Mouse (Mus musculus) induced T-regulatory cell, adult 2 months (primary cell): ENCODE measurements at regions not wholly inside any gene's neighbourhood (a gene's known extent, or its start where the extent isn't known, plus 50 kb on each side); places are given as distances from the start of the nearest gene placed in this dataset.

Experiments
- DNase-seq: peaks from one replicate; pipeline ENCODE4 v3.0.0-alpha.2; 2012; ENCODE audit warnings: low read depth

DNA sequence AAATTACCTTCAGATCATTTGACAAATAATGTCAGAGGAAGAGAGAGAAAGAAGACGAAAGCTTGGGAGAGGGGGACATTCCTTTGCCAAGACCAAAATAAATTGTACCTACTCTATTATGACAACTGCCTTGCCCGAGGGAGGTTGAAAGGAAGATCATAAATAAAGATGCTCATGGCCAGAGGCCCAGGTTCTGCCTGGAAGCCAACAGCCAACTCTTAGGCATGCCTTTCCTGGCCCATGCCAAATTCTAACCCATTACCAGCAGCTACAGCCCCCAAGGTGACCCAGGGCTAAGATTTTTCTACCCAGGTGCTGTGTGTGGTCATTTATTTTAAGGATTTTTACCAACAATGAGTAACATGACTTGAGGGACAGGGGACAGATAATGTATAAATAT, 54.9 kb downstream of the Cbln1 start:
- DNase-seq, result no peak

DNA sequence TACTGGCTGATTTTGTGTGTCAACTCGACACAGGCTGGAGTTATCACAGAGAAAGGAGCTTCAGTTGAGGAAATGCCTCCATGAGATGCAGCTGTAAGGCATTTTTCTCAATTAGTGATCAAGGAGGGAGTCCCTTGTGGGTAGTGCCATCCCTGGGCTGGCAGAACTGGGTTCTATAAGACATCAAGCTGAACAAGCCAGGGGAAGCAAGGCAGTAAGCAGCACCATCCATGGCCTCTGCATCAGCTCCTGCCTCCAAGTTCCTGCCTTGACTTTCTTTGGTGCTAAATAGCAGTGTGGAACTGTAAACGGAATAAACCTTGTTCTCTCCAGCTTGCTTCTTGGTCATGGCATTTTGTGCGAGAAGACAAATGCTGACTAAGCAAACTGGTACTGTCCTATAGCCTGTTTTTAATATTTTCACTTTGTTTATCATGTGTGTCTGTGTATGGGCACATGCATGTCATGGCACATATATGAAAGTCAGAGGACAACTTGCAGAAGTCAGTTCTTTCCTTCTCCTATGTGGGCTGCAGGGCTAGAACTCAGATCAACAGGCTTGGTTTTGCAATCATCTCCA, 57.3 kb downstream of the Cbln1 start:
- DNase-seq, result no peak

DNA sequence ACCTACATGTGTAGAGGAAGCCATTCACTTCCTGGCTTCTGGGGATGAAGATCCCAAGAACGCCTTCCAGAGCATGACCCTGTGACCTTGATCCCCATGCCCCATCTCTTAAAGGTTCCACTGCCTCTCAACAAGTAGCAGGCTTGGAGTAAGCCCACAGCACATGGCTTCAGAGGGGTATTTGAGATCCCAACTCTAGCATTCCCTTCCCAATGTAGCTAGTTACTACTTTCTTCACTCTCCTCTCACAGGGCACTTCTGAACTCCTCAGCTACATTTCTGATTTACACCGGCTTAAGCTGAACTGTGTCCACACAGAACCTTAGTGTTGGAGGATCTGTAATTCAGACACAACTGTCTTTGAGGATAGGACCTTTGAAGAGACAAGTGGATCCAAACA, 83.4 kb downstream of the Cbln1 start:
- no peak for DNase-seq

DNA sequence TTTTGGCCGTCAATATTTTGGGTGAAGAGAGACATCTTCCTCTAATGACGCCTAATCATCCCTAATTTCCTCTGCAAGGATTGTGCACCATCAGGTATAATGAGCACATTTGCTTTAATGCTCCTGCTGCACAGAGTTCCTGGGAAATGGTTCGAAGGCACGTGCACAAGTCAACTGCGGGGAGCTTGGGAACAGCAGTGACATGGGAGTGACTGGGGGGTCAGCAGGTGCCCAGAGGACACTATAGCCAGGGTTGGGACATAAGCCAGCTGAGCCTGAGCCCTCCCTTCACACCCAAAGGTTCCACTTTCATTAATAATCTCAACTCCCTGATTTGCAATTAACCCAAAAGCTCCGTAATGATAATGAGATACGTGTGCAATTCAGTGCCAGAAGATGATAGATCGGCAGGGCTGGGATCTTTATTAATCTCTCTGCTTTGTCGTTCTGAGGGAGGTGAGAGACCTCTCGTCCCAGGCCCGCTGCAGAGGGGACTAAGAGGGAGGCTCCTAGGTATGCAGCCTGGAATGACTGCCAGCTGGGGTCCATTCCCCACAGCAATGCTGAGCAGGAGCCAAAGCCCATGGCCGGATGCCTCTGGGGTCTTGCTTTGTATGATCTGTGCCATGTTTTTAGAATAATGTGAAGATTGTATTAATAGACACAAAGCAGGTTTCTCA, 88.7 kb downstream of the Cbln1 start:
- DNase-seq, result no peak

DNA sequence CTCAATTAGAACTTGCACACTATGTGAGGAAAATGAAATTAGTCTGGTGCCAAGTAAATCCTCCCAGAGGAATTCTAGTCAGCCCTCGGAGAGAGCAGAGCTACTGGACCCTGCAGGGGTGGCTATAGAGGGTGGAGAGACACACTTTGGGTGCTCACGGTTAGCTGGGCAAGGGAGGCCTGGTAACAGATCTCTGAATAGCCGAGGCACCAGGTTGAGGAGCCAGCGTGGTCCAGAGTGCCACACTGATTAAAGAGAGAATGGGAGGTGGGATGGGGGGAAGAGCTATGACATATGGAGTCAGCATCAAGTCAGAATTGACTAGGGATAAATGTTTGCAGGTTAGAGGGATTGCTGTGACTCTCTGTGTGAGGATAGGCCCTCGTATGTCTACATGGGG, 90.1 kb downstream of the Cbln1 start:
- no peak for DNase-seq

DNA sequence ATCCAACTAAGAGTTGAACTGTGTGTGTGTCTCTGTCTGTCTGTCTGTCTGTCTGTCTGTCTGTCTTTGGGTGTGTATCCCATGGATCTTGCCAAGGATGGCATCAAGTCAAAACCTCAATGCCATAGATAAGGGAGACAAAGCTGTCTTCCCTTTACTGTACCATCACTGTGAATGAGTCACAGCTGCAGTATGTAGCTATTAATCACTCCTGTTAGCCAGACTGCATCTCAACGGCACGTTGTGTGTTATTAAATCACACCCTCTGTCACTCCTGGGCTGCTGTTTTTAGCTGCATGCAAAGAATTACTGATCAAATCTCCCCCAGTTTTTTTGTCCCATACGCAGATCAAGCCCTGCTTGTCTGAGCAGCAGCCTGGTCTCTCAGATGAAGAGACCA, 91.6 kb downstream of the Cbln1 start:
- DNase-seq, result no peak

DNA sequence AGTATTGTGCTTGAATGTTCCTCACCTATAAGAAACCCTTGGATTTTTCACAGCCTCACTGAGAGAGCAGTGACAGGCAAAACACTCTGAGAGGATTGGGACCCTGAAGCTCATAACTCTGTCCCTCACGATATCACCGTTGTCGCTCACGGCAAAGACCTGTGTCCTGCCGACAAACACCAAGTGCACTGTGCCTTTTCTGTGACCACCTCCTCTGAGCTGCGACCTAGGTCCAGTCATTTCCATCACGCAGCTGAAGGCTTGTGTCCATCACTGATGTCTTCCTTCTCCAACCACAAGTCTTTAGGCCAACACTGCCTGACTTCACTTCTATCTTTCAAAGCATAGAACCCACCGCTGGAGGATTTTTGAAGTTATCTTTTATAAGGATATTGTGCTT, 93.1 kb downstream of the Cbln1 start:
- no peak for DNase-seq

DNA sequence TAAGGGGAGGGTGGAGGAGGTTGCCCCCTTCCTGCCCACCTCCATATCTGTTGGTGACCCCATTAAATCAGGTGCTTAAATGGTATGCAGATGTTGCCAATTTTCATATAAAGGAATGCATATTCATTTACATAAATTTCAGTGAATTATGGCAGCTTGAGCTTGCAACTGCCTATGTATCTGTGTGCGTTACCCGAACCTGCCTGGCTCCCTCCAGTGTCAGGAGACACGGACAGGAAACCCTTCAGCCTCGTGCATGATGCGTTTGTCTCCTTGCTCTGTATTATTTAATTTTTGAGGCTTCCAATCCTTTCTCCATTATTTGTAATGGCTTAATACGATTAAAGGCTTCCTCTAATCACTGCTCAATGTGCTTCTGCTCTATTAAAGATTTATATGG, 98.4 kb downstream of the Cbln1 start:
- no peak for DNase-seq

DNA sequence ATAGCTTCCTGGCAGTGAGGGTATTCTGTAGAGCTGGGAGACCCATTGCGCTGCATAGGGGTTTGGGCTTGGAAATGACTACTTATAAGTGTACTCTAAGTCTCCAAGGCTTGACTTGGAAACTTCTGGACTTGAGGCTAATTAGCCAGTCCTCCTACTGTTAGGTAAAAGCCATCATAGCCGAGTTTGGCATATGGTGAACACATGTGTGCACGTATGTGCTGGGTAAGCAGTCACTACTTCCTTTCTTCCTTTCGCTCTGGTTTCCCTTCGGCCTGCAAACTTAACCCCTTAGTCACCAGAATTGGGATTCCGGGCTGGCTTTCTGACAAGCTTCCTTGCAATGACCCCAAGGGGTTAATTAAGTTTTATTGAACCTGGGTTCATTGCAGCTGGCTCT, 98.9 kb downstream of the Cbln1 start:
- DNase-seq, result no peak

DNA sequence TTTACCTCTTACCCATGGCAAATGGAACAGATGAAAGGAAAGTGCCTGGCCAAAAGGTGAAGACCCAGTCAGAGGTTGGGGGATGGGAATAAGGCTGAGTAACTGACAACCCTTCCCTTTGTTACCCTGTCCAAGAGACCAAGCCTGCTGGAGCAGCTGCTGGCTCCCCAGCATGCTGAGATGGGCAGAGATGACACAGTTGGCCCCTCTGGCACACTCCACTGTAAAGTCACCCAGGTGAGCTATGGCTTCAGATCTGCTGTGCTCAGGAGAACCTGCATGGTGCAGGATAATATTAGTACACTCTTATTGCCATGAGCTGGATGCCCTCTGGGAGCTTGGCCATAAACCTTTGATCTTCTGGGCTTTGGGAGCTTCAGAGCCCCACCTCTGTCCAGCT, 100.3 kb downstream of the Cbln1 start:
- DNase-seq, result no peak

DNA sequence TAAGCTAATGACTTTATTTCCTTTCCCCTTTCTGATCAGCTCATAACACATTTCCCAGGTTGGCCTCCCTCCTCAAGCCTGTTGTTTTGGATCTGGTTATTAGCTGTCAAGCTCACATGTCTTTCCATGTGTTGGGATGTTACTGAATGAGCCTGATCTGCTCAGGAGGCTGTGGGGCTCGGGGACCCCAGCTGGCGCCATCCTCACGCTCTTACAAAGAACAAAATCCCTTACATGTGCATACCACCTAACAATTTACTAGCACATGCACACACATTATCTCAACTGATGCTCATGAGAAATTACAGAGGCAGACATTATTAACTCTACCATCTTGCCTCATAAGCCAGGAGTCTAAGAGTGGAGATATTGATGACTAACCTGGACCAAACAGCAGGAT, 102.2 kb downstream of the Cbln1 start:
- no peak for DNase-seq

DNA sequence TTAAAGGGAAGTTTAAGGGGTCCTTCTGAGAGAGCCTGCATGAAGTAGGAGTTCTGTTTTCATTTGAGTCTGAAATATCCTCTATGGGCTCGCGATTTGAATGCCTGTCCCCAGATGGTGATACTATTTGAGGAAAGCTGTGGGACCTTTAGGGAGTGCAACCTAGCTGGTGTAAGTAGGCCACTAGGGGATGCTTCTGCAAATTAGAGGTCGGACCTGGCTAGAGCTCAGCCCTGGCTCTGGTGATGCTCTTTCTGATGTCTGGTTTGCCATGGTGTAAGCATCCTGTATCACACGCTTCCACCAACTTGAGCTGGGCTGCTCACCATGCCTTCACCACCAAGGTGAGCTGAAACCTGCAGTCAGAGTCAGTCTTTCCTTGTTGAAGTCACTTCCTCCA, 121.9 kb downstream of the Cbln1 start:
- no peak for DNase-seq

DNA sequence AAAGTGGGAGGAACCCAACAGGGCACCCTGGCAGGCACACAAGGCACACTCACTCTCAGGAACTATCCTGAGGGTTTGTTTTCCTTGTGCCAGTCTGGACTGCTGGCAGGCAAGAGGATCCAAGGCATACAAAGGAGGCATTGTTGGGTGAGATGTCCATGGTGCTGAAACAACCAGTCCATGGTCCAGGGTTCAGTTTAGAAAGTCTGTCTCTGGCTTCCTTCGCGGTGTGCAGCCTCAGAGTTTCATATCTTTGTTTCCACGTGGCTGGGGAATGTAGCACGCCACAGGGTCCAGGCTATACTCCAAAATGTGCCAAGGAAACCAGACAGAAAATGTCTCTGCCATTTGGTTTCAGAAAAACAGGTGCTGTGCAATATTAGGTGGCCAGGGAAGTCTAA, 122.6 kb downstream of the Cbln1 start:
- no peak for DNase-seq

DNA sequence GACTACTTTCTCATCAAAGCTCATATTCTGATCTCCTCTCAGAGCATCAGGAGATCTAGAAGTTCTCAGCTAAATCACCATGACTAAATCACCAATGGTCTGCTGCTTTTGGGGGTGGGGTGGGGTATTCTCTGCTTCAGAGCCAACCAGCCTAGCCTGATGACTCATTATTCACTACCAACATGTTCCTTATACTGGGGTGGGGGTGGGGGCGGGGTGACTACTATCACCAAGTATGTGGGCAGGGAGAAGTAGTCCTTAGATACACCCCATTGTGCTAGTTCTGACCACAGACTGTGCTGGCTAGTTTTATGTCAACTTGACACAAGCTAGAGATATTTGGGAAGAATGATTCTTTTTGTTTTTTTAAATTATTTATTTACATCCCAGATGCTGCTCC, 143.0 kb downstream of the Cbln1 start:
- DNase-seq, result no peak

DNA sequence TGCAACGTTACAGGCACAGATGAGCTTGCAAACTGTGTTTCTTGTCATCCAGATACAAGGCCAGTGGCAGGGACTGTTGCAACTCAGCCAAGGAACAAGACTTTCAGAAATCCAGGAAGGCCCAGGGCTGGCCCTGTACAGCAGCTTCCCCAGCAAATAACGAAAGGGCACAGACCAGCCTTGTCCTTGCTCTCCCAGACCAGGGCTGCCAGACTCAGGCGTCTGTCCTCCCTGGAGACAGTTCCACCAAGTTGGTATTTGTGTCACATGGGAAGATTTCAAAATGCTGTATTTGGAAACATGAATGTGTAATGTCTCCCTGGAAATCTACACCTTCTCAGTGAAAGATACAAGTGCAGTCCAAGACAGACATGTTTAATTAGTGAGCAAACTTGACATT, 157.8 kb downstream of the Cbln1 start:
- no peak for DNase-seq

DNA sequence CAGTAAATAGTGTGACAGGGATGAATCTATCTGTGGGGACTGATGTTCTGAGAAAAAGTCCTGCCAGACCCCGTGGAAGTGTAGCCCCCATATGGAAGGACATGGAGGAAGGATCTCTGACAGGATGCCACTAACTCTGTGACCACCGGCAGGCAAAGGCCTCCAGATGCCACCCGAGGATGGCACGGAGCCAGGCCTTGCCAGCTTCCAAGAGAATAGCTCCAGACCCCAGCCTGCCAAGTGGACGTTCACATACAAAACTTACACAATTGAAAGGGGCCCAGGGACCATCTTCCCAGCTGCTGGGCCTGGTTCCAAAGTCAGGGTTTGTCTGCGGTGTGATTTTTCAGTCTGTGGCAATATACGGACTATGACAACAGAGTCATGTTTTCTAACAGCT, 161.1 kb downstream of the Cbln1 start:
- DNase-seq, result no peak

DNA sequence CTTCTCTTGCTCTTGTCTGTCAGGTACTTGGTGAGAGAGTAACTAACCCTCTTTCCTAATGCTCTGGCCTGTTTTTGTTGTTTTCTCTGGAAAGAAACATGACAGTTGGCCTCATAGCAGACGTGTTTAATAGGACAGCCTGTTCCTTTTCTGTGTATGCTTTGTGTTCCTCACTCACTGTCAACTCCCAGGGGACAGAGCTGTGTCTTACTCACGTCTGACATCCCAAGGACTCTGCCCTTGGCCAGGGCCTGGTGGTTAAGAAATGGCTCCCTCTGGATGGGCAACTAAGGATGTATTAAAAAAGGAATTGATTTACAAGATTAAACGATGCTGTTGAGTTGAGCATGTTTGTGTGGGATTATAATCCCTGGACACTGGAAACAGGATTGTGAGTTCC, 164.1 kb downstream of the Cbln1 start:
- no peak for DNase-seq

DNA sequence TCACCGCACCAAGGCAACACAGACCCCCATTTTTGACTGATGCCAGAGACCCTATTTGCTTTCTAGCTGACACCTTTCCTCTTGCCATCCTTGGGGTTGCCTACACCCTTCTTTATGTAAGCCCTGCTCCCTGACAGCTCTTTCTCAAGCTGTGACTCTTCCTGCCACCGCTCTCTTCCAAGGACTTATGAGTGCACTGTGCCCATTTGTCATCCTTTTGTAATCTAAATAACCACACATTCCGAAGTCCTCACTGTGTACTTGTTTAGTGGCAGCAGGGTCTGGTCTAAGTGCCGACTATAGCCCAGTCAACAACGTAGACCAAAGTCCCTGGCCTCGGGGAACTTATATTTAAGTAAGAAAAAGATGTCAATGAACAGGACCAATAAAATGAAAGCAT, 167.4 kb downstream of the Cbln1 start:
- DNase-seq, result no peak

DNA sequence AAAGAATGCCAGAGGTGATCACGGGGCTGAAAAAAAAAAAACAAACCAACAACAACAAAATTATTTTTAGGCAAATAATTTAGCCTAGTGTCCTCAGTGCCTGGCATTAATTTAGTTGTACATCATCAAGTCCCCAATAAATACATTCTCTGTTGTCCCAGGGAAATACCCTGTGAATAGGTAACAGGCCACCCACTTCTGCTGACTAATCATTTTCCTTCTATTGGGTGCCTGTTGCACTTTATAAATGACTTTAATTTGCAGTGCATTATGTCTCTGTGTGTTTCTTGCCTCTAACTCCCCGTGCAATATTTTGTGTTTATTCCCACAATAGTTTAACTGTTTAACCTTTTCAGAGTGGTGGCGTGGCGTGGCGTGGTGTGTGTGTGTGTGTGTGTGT, 168.9 kb downstream of the Cbln1 start:
- no peak for DNase-seq

DNA sequence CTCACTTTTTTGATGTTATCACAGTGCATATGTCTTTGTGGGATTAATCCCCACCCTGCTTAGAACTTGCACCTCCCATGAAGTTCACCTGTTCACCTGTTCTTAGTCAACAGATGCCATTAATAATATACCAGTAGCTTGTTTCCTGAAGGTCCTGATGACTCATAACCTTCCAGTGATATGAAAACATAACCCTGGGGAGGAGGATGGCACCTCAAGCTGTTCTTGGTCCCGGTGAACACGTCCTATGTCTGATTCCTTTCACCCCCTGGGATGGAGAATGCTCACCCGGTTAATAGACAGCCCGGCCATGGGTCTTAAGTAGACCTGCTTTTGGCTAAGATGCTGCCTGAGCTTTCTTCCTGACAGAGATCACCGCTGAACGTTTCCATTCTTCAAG, 174.6 kb downstream of the Cbln1 start:
- DNase-seq, result no peak

DNA sequence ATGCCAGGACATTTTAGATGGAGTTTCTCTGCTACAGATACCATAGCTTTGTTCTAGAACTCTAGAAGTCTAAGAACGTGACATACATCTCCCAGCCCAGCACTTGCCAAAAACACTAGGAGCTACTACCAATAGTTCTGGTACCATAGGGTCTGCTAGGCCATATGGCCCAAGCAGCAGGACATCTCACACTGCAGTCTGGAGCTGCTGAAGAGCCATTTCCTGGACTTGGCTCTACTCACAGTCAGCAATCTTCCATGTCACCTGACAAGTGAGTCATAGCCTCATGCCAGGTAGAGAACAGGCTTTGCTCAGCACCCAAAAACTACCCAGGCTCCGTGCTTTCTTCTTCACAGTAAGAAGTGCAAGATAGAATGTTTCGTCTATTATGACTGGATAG, 175.1 kb downstream of the Cbln1 start:
- no peak for DNase-seq

DNA sequence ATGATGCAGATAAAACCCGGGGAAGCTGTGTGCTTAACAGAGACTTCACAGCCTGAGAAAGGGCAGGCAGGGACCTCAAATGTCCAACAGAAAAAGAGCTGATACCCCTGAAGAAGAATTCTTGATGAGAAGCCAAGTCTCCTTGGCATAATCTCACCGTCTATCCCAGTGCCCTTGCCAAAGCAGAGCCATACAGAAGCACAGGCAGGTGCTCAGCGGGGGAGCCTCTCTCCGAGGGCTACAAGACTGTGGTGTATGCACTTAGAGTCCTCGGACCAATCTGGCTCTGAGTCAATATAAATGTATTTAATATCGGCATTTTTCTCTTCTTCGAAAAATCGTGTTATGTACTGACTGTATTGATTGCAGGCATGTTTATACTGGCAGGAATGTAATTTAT, 186.3 kb downstream of the Cbln1 start:
- DNase-seq, result no peak

DNA sequence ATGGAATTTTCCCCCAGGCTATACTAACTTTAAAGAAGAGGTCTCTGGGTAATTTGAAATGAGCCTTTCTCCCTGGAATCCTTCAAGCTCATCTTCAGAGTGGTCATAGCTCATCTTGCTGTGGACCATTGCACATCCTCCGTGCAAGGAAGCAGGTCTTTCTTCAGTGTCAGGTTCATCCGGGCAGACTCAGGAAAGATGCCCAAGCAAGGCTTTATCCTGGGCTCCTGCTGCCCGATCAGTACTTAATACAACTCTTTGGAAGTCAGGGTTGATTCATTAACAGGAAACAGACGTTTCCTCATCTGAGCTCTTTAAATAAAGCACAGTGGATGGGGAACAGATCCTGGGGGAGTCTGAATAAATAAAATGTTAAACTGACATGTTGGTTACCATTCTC, 188.1 kb downstream of the Cbln1 start:
- no peak for DNase-seq

DNA sequence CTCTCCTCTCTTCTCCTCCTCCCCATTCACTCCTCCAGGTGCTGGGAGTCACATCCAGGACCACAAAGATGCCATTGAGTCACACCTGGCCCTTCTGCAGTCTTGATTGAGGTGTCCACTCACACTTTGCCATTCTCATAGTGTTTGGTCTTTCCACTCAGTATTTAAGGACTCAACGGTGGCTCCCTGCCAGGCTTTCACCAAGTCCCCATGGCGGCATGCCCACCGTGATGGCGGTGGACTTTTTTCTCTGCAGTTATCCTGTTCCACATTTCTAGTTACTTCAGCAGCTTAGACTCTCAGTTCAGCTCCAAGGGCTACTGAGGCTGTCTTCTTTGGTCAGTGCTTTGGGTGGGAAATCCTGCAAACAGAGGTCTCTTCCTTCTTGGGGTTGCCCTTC, 189.9 kb downstream of the Cbln1 start:
- no peak for DNase-seq

DNA sequence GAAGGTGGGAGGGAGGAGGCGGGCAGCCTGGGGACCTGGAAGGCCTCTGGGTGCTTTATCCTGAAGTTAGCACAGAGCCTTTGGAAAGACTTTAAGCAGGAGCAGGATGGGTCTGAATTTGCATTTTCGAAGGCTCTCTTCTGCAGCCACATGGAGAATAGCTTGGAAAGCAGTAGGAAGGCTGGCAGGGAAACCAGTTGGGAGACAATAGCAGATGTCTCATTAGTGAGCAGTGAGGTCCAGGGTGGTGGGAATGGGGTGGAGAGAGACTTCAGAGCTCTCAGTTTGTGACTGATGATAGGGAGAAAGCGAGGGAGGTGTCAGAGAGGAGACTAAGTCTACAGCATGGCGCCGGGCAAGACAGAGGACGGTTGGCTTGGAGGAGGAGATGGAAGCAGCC, 199.1 kb downstream of the Cbln1 start:
- DNase-seq, result no peak
